Mouse (Mus musculus) adrenal gland (tissue): ENCODE measurements around the gene Trim59.

Source experiments
- intact Hi-C: fragments of 180-260 bp; cut with DNase I; formaldehyde crosslinking; loops from one replicate; pipeline ENCODE4 v1.15.1; 2025
- microRNA-seq, 2 experiments: library from miRNA; unstranded; fragments of <30 nt; microRNA quantifications; one replicate each; pipeline ENCODE4; 2019

The Trim59 gene

GRCm38 (mm10) chr3:69005338-69006245, 39.0 kb downstream of the Trim59 start:
- intact Hi-C loops = loop anchor here (2.0 to 10.0 kb wide), 2 partner anchors 39 to 119 kb away; partner anchors contain the start of genes Kpna4 and Trim59

DNA sequence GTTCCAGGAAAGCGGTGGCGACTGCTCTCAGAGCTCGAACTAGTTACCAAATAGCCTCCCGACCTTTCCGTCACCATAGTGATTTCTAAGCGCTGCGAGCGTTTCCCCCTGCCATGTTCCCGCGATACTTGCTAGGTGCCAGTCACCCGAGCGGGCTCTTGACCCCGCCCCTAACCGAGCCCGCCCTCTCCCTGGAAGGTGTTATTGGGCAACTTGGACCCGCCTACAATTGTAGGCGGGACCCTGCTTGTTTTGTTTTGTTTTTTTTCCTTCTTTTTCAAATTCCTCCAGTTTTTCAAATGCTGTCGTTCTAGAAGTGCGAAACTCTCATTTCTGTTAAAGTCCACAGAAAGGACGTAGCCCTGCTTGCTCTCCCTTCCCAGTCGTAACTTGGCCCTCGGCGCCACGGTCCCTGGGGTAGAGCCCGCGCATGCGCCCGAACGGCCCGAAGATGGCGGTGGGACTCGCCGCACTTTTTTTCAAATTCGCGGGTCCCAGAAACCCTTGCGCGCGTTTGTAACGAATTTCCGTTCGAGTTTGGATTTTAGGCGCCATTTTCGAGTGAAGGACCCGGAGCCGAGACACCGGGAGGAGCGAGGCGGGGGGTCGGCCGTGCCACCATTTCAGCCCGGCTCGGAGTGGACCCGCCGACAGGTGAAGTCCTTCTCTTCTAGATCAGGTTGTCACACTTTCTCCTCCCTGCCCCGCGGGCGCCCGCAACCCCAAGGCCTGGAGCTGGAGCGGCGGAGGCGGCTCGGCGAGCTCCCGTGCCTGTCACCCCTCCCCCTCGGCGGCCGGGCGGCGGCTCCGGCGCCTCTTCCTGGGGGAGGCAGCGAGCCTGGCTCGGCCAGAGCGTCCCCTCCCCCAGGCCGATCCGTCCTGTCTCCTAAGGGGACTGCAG, 39.9 kb downstream of the Trim59 start, which contains the start of the genes Ift80 and Smc4:
Gene Ift80 (minus strand): TSS at position 134 of the 901 bp plus-strand sequence.
Gene Smc4 (plus strand): TSS at position 302 of the 901 bp plus-strand sequence.
- intact Hi-C loops = loop anchor here (10.0 kb wide), 1 partner anchor 120 kb away; the partner anchor contains the start of gene Kpna4

DNA sequence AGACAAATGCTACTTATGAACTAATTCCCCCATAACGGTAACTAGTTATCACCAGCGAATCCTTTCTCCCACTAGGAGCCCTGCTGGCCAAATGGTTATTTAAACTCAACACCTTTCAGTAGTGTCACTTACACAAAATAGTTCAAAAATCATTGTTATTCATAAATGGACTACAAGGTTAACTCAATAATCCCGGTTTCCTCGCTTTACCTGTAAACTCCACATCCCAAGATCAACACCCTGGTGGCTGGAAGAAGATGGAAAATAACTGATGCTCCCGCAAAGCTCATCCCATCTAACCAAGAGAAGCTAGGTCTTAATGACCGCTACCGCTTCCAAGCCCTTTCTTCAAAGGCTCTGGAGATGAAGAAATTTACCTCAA, 40.5 kb downstream of the Trim59 start:
- intact Hi-C loops = loop anchor here (10.0 kb wide), 1 partner anchor 121 kb away; the partner anchor contains the start of gene Kpna4

DNA sequence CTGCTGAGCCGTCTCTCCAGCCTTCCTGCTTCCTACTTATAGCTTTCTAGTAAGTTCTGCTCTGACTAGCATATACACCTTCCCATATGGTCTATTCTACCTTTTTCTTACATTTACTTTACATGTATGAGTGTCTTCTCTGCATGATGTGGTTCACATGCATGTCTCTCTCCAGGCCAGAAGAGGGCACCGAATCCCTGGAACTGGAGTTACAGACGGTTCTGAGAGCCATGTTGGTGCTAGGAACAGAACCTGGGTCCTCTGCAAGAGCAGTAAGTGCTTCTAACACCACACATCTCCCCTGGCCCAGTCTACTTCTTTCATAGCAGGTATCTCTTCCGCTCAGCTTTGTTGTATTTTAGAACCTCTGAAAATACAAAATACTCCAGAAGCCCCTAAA, 41.8 kb downstream of the Trim59 start:
- intact Hi-C loops = loop anchor here (10.0 kb wide), 1 partner anchor 122 kb away; the partner anchor contains the start of gene Kpna4

DNA sequence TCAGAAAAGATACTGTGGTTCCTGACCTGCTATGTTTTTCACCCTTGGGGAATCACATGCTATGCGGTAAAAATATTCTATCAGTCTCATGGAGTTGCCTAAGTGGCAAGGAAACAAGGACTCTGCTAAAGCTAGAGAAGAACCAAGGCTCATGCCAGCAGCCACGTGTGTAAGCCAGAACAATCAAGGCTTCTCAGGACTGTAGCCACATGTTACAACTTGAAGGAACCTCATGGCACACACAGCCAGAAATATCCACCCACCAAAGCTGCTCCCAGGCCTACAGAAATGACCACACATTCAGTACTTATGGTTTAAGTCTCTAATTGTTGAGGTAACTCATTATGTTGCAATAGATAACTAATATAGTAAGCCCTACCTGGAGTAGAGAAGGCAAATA, 58.0 kb downstream of the Trim59 start:
- intact Hi-C loops = no loop called here

Small RNAs within 50 kb of the gene (microRNA-seq; reads per million reads assigned to microRNA genes)
- 455 to 676 reads per million in 2 experiments for gene Mir15b
- 243 to 477 reads per million in 2 experiments for gene Mir16-2
